Mouse (Mus musculus) mouse embryonic stem cell (cell line): Measurements from ENCODE around the gene Fam131a.

ENCODE experiments used
- in situ Hi-C, 2 experiments: fragments of 300-500 bp; cut with MboI; formaldehyde crosslinking; loops; 1 replicate in 1 of 2; 3 replicates in 1 of 2; pipeline ENCODE4 v1.14.3; 2019 to 2020; ENCODE audit warnings: low sequenced_read_pairs in 2 of 2, low pct_unique_long_range_greater_than_20kb in 1 of 2, mixed read lengths in 1 of 2; ENCODE audit not compliant: unreplicated experiment in 1 of 2

The Fam131a gene

DNA sequence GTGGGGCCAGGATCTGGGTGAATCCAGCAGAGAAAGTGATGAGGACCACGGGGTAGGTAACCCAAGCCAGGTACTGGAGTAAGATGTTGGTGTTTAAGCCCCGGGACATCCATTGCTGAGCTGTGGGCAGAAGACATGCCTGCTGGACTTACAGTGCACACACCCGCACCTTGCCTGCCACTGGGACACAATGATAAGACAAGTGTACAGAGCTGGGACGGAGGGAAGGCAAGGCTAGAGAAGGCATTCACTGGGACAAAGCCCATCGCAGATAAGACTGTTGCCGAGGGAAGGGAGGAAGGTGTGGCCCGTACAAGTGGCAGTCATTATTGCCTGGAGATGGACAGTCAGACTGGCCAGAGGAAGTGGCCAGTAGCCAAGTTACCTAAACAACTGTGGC lies 19.8 kb downstream of the Fam131a start:
- in situ Hi-C loops = no loop called here

DNA sequence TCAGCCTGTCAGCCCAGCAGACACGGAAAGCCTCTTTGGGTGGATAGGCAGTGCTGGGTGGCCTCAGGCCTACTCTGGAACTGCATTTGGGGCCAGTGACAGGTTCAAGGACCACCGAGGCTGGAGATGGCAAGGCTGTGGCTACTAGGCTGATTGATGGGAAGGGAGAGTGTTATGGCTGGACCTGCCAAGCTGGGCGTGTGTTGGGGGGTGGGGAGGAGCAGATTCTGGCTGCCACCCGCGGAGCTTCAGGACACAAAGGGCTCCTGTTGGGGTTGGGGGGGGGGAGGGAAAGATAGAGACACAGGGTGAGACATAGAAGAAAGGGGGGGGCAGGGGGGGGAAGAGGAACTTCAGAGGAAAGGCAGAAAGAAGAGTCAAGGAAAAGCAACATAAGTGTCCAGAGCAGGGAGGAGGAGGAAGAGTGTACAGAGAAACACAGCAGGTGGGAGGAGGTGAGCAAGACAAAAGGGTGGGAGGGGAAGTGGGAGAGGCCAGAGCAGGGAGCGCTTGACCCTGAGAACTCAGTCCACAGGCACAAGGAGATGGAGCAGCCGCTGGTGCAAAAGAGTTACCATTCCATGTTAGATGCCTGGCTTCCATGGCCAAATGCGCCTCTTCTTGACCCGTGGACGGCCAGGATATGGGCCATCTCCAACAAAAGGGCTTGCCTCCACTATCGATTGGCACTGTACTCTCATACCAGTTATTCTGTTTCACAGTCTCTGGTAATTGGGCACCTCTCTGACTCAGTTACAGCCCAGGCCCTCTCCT lies 21.5 kb downstream of the Fam131a start:
- in situ Hi-C loops = no loop called here

DNA sequence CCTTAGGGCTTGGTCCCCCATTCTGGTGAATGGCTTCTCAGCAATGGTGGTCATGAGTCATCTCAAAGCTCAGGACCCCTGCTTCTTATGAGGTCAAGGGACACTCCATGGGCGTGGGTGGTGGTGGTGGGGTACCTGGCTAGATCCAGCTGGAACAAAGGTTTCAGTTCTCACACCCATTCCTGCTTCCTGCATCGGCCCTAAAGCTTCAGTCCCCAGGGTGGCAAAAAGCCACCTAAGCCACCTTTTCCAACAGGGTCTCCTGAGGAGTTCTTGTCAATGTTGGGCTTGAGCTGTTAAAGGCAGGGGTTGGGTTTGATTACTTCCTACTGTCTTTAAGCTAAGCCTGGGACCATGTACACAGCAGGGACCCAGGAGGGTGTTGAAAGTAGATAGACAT lies 22.1 kb downstream of the Fam131a start:
- in situ Hi-C loops = no loop called here

DNA sequence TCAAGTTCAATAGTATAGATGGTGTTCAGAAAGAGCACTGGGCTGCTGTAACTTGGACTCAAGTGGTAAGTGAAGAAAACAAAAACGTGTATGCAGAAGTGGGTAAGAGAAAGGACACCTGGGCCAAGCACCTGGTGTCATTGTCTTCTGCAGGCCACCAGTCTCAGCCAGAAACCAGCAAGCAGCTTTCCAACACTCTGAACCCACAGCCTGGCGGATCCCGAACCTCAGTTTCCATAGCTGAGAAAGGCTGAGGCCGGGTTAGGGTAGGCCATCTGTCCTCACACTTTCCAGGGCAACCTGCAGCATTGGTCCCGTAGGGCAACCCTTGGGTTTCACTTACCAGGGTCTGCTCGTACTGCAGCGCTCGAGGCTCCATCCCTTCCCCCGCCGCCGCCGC lies 22.5 kb downstream of the Fam131a start:
- in situ Hi-C loops = no loop called here

DNA sequence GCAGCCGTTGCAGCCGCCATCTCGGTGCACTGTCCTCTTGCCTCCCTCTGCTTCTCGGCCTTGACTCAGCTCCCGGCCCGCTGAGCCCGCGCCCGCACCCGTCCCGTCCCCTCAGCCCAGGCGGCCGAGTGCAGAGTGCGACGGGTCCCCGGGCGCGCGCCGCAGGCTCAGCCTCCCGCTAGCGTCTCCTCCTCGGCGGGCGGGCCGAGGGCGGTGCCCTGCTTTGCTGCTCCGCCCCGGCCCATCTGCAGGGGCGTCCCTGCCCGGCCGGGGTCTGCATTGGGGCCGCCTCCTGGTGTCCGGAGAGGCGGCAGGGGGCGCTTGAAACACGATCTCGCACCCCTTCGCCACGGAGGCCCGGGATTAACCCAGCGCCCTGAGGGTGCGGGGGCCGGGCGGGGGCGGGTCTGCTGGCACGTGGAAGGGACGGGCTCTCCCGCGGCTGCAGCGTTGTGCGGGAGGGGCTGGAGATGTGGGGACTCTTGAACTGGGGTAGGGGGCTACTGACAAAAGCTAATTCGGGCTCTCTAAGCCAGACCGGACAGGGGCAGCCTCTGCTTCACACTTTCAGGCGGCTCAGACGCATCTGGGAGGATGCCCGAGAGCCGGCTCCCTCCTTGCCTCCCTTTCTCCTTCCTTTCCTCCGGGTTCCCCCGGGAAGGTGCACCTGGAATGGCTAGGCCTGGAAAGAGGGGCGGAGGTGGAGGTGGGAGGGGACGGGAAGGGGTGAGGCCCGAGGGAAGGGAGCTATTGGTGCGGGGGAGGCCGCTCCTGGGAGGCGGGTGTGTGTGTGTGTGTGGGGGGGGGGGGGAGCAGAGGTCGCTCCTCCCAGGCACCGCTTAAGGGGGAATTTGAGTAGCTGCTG lies 23.2 kb downstream of the Fam131a start:
- in situ Hi-C loops = no loop called here

DNA sequence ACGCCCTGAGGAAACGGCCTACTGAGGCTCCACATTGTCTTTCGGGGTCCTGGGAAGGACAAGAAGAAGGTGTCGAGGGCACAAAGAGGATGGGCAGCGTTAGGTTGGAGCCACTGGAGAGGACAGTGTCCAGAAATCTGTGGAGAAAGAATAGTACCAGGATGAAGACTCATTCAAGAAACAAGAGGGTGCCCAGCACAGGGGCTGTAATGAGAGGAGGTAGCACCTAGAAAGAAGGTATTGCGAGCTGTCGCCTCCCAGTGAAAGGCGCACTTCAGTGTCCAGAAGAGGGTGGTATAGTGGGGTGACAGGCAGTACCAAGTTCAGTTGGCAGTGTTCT lies 23.8 kb downstream of the Fam131a start:
- in situ Hi-C loops = no loop called here

DNA sequence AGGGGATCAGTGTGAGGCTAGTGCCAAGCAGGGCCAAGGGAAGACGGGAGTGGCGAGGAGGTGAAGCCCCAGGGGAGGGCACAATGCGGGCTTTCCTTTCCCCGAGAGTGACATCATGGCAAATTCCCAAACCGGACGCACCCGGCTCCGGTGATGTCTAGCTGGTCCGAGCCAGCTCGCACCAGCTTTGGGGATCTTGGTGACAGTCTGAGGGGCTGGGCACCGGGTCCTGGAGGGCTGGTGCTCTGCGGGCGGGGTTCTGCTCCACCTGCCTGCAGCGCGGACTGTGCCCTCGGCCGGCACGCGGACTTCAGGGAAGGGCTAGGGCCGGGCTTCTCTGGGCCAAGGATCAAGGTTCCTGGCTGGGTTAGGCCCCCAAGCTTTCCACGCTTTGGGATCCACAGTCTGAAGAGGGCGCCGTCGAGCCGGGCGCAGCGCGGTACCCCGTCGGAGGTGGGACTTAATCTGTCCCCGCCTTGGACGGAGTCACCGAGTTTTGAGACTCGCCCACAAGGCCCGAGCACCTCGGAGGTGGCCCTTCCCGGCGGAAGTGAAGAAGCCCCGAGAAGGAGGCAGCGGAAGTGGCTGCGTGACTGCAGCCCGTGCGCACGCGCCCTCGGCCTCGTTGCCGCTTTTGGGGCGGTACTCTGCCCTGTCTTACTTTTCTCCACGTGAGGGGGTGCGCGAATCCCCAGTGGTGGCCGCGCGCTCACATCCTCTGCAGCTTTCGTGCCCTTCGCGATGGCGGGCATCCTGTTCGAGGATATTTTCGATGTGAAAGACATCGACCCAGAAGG lies 24.3 kb downstream of the Fam131a start, which contains the start of the genes Polr2h and Clcn2:
Gene Polr2h, plus strand, starts transcription at position 485 of the 797 bp plus-strand sequence.
Gene Clcn2, minus strand, starts transcription at position 566 of the 797 bp plus-strand sequence.
- in situ Hi-C loops = no loop called here

DNA sequence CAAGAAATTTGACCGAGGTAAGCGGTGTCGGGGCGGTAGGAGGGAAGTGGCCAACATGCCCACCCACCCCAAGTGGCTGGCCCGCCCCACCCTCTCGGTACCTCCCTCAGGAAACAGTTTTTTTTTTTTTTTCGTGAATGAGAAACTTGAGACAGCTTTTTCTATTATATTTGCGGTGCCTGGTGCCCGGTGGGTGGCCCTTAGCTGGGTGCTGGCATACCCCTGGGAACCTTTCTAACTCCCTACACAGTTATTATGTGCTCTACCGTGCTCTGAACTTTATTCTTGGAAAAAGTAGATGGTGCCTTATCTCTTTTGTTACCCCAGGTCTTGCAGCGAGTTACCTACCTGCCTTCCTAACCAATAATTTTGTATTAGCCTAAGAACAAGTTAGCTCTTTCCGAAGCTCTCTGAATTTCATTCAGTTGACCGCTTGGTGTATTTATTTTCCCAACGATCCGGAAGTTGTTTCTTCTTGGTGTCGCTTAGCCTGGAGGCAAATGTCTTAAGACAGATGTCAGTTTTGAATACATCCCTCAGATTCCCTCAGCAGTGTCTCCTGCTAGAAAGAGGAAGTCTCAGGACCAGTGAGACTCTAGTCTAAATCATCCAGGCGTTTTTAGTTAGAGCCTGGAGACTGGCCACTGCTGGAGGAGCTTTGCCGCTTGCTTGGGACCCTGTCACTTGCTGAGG lies 25.1 kb downstream of the Fam131a start:
- in situ Hi-C loops = no loop called here

DNA sequence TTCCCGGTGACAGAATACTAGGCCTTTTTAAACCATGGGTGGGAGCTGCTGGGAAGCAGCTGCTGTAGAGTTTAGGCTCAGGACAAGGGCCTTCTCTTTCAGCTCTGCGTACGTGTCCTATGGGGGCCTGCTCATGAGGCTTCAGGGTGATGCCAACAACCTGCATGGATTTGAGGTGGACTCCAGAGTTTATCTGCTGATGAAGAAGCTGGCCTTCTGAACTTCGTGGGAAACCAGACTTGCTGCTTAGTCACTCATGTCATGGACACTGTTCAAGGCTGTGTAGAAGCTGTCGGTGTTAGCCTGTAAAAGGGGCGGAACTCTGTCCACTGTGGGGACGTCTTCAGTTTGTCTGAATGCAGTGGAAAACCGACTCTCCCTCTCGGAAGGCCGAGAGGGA lies 28.8 kb downstream of the Fam131a start:
- in situ Hi-C loops = loop anchor here (5.0 kb wide), 1 partner anchor 40 kb away; no protein-coding TSS in a partner anchor

DNA sequence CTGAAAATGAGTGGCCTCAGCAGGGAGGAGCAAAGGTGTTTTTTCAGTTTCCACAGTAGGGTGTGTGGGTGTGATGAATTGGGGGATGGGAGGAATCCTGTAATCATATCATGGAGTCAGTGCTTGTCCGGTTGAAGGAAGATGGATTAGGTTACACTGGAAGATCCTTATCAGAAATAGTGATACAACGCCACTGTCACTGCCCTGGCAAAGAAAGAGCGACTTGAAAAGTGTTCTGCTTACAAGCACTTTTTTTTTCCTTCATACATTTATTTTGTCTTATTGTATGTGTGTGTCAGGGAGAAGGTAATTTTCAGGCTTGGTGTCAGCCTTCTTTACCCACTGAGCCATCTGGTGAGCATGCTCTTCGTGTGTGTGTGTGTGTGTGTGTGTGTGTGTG lies 29.7 kb downstream of the Fam131a start:
- in situ Hi-C loops = loop anchor here (5.0 kb wide), 1 partner anchor 40 kb away; no protein-coding TSS in a partner anchor

DNA sequence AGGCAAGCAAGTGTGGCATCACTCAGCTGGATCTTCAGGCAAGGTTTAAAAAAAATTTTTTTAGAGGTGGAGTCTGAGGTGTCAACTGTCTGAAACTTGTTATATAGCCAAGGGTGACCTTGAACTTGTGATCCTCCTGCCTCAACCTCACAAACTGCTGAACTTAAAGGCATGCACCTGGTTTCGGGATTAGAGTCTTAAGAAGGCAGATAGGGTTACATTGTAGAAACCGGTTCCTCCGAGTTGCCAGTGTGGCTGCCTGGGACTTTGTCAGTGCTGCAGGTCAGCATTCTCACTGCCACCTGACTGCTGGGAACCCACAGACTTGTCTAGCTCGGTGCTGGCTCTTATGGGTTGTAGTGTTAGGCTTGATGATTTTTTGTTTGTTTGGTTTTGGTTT lies 30.2 kb downstream of the Fam131a start:
- in situ Hi-C loops = loop anchor here (5.0 kb wide), 1 partner anchor 39 kb away; no protein-coding TSS in a partner anchor

DNA sequence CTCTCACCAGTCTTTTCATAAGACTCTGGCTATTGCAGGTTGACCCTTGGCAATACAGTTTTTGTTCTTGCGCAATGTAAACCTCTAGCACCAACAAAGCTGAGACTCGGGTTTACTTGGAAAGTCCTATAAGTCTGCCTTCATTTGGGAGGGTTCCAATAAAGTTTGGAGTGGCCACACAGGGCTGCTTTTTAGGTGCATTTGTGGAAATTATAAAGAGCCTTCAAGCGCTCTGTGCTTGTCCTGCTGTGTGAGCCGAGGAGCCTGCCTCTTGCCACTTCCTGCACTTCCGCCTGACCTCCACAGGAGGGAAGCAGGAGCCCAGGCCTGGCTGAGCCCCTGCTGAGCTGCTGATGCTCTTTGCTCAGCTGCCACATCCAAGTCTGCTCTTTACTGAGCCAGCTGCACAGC lies 31.3 kb downstream of the Fam131a start:
- in situ Hi-C loops = loop anchor here (5.0 kb wide), 1 partner anchor 38 kb away; no protein-coding TSS in a partner anchor

DNA sequence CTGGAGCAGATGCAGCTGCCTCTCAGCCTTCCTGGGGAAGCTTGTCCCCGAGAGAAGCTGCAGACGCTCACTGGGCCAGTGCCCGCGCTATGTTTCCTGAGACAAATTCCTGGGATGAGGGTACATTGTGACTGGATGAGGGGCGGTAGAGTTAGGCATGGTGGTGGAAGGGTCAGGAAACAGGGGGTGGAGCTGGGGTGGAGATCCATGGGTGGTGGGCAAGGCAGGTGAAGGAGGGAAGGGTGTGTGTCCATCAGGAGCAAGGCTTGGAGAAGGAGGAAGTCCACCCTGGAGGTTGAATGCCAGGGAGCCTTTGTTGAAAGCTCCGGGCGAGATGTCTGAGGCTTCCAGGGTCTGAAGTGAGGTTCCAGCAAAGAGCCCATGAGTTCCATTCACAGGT lies 32.3 kb downstream of the Fam131a start:
- in situ Hi-C loops = no loop called here

DNA sequence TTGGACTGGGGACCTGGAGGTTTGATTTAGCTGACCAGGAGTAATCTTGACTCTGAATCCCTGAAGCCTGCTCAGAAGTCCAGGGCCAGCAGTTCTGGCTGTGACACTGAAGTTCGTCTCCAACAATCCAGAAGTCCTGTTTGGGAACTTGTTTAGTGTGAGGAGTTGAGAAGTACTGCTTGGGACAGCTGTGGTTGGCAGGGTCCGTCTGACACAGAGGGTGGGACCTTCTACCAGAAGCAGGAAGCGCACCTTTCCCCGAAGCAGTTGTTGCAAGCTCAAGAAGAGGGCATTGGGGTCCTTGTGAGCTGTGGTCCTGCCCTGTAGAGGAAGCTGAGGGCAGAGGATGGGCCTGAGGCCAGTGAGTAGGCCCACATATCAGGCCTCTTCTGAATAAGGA lies 32.7 kb downstream of the Fam131a start:
- in situ Hi-C loops = no loop called here

DNA sequence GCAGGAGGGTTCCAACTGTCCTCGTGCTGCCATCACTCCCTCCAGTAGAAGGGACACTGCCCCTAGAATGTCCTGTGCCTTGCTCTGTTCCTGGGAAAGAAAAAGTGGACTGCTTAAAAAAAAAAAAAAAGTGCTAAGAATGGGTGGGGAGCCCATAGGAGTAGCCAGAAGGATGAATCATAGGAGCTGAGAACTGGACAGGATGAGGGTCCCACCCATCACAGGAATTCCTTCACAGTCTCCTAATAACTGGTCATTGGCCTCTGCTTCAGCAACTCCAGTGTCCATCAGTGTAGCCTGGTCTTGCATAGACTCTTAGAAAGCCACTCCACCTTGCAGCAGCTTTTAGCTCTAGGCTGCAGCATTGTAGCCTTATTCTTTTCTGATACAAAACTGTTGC lies 33.3 kb downstream of the Fam131a start:
- in situ Hi-C loops = no loop called here

DNA sequence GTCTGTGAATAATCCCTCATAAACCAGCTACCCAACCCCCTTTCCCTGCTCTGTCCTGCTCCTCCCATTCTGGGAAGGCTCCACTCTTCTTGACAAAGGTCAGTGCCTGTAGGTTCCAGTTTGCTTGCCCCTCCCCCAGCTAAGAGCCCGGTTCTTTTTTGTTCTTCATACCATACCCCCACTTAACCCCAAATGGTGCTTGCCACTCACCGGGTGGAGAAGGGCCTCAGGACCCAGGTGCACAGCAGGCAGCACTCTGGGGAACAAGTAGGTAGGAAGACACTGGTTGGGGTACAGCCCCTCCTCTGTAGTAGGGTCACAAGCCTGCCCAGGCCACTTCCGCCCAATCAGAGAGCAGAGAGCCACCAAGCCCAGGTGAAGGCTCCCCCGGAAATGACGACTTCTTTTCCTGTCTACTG lies 37.3 kb downstream of the Fam131a start:
- in situ Hi-C loops = no loop called here

DNA sequence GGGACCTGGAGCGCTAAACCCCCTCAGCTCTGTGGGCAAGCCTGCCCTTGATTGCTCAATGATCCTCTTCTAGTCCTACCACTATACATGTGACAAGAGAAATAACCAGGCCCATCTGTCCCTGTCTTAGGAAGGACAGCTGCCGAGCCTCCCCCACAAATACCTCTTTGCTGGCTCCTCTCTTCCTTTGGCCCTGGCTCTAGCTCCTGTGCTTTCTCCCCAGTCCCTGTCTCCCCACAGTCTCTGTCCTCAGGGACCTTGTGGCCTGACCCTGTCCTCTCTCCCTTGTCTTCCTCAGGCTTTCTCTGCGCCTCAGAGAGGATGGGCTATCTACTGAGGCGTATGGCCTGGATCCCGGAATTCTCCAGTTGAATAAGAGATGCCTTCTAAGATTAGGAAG lies 38.6 kb downstream of the Fam131a start:
- in situ Hi-C loops = no loop called here

DNA sequence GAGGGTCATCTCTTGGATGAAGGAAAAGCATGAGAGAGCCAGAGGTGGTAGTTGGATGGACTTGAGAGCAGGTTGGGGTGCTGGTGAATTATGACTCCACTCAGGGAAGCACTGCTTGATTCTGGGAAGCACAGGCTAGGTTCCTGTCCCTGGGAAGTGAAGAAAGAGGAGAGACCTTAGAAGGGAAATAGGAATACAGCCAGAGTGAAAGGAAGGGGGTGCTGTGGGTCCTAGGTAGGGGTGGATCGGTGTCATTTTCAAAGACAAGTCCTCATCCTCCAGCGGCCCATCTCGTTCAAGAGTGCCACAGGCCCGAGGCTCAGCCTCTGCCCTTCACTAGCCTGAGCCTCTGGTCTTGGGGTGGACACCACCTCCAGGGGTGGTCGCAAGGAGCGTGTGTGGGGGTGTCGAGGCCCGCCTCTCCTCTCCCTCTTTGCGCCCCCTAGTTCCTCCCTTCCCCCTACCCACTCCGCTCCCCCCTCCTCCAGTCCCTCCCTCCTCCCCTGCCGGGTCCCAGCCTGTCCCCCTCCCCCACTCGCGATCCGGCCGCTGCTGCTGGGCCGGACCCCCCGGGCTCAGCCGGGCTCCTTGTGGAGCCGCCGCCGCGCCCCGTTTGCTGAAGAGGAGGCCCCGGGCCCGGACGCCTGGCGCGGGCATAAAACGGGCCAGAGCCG lies 39.3 kb downstream of the Fam131a start:
- in situ Hi-C loops = no loop called here
